Mouse (Mus musculus) small intestine, adult 2 months (tissue): ENCODE measurements around the gene Gm10097.

ENCODE experiments used
- CTCF ChIP-seq: fragments of 200-500 bp; IDR thresholded peaks from 2 replicates; pipeline ENCODE4 v1.5.1; 2012; ENCODE audit warnings: low read depth, mild to moderate bottlenecking, control low read depth, inconsistent platforms, low read length, moderate library complexity, mixed read lengths; ENCODE audit not compliant: insufficient replicate concordance, insufficient read length; ENCODE audit errors: extremely low read depth
- POLR2A ChIP-seq: fragments of 200-500 bp; IDR thresholded peaks from 2 replicates; pipeline ENCODE4 v1.6.1; 2012; ENCODE audit warnings: low read depth, mild to moderate bottlenecking, control low read depth, inconsistent platforms, low read length, moderate library complexity

DNA sequence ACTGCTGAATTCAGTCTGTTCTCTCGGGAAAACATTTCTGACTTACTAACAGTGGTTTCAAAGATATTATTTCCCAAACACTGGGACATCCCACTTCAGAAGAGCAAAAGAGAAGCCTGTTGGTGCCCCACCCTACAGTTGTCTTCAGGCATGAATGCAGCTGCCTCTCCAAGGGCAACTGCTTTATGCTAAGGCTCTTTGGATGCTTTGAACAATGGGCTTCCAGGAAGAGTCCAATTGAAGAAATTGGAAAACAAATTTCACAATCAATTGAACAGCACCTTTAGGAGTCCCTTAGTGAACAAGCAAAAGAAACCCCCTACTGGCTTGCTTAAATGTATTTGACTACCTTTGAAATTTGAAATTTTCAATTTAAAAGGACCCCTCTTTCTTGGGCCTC is 41.8 kb upstream of the Gm10097 start:
- no peak for TF ChIP-seq POLR2A
- TF ChIP-seq CTCF = no peak
